Mouse (Mus musculus) c-Kit-negative CD71-positive TER-119-positive erythroid progenitor cells, embryonic 14.5 days (primary cell): ENCODE results near the gene Nebl.

Source experiments
- DNase-seq: peaks from one replicate; pipeline ENCODE4 v3.0.0-alpha.2; 2013; ENCODE audit warnings: low read depth, low spot score

Gene Nebl

DNA sequence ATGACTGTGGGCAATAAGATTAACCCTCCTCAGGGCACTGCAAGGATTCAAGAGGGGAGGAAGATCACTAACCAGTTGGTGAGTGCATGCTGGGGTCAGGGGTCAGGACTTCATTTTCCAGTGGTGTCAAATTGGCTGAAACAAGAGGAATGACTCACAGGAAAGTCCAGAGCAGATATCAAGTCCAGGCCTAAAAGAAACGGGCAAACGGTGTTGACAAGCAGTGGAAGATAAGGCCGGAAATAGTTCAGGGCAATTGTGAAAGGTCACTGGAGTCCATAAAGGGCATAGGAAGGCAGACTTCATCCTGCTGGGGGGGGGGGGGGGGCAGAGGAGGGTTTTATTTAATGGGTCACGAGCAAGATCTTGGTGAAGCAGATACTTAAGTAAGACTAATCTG, 207.5 kb downstream of the Nebl start:
- no peak for DNase-seq

DNA sequence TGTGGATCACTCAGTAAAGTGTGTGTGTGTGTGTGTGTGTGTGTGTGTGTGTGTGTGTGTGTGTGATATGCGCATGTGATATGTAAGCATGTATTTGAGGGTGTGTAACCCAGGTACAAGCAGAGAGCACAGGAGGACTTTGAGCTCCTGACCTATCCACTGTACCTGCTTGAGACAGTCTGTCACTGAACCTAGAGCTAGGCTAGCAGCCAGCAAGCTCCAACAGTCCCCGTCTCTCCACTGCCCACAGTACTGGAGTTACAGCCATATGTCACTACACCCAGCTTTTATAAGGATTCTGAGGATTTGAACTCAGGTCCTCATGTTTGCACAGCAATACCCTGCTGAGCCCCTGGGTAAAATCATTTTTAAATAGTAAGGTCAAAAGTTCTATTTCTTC, 215.6 kb downstream of the Nebl start:
- DNase-seq = no peak

DNA sequence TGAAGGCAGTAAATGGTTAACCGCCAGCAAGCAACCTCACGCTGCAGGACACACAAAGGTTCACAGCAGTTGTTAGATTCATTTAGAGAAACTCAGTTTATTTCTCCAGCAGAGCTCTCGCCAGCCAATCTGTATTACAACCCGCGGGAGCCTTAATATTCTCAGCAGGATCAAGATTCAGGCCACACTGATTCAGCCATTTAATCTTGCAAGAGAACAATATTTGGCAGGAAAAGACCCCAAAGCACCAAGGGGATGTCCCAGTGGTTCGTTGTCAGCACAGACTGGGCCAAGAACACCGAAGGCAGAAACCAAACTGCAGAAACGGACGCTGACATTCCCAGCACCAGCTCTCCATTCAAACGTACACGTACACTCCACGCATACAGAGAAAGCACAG, 216.5 kb downstream of the Nebl start:
- no peak for DNase-seq

DNA sequence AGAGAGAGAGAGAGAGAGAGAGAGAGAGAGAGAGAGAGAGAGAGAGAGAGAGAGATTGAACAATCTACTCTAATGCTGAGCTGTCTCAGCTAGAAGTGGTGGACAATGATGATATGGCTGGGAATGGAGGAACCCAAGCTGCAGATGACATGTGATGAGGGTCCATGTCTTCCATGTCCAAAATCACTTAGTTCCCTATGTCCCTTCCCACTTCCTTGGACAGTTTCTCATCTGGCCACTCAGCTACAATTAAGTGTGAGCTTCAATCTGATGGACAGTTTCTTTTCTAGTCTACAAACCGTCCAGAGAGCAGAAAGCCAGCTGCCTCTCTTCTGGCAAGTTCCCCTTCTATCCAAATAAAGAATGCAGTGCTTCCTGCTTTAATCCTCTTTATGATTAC, 221.3 kb downstream of the Nebl start:
- no peak for DNase-seq

DNA sequence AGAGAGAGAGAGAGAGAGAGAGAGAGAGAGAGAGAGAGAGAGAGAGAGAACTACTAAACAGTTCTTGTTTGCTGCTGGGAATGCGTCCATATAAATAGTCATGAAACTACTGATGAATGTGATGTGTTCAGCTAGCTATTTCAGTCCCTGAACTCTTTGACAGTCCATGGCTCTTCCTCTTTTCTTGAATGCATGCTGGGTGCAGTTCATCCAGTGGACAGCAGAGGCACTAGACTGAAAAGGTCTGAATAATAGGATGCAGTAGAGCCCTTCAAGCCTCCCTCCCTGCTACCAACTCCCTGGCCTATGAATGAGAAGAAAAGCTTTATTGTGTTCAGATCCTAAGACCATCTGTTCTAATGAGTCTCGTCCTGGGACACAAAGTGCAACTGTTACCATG, 223.9 kb downstream of the Nebl start:
- no peak for DNase-seq

DNA sequence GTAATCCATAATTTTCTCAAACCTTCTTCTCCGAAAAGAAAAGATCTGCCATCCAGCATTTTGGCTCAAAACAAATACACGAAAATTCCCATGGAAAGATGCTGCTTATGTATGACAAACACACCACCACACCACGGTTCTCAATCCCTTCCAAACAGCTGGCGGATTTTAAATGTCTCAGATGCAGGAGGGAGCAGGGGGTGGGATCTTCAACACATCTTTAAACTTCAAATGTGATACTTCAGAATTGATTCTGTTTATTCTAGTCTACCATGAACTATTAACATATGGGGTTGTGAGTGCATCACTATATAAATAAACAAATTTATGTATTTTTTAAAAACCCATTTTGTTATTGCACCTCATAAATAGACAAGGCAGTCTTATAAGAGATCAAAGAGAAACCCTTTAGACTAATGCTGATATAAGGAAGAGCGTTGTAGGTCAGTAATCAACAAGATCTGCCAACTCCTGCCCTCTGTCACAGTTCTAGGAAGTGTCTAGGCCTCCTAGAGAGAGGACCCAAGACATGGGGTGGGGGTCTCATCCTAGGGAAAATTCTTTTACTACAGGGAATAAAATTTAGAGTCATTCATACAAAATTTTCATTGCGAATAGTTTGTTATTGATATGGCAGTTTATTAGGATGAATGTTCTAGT, 227.0 kb downstream of the Nebl start:
- DNase-seq = no peak

DNA sequence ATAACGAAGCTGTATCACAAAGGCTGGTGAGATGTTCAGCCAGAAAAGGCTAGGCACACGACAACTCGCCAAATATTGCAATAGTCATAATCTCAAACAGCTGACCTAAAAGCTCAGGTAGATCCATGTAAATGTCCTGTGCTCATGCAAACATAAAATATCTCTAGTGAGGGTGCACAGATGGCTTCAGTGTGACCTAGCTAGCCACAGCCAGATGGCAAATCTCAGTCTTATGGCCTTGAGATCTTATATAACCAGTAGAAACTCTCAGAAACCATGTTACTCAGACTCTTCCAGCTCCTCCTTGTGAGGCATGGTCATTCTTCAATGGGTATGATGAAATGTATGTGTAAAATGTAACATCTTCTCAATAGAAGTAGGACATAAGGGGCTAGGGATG, 230.2 kb downstream of the Nebl start:
- DNase-seq = no peak

DNA sequence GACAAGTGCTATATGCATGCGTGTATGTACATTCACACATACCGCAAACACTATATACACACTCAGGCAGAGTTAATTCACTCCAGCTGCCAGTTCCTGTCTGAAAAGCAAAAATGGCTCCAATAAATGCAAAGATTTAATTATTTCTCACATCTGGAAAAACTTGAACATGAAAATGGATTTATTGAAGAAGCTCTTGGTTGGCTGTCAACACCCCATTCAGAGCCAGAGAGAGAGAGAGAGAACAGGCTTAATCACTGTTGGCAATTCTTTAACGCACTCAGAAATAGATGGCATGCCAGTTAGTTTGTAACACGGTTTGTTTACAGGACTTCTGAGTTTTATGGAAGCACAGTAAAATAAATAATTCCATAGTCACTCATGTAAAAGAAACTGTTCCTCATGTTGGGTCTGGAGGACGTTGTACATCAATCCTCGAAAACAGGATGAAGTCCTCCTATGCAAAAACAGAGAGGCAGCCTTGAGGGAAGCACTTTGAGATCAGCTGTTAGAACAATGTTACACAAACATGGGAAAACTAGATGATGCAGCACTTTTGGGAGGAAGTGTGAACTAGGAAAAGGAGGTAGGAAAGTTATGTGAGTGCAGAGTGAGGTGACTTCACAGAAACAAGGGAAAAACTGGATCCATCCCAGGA, 265.6 kb downstream of the Nebl start:
- no peak for DNase-seq

DNA sequence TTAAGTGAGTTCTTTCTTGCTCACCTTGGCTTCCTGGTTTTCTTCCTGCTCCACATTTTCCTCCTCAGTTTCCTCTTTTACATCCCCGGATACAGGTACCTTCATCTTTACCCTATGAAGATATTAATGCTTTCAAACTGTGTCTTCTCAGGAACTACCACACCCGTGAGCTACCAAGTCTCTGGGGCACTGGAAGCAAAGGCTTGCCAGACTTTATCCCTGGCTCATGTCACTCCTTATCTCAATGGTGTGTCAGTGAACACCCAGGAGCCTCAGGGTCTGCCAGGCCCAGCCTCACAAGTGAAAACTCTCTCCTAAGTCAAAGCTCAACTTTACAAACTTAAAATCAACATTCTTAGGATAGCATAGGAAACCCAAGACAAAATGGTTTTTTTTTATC, 270.8 kb downstream of the Nebl start:
- no peak for DNase-seq

DNA sequence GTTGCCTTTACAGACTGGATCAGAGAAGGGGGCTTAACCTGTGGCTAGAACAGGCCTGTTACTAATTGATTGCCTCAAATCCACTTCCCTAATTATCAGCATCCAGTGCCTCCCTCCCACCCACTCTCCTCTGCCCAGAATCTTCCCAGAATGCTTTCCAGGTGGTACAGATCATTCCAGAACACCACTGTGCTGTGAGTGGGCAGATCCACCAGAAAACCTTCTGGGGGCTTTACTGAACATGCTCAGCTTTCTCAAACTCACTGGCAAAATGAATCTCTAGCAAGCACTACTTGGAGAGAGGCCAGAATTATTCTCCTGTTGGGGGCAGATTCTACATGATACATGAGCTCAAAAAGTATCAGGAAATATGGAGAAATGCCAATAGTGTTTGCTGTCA, 277.6 kb downstream of the Nebl start:
- DNase-seq = no peak

DNA sequence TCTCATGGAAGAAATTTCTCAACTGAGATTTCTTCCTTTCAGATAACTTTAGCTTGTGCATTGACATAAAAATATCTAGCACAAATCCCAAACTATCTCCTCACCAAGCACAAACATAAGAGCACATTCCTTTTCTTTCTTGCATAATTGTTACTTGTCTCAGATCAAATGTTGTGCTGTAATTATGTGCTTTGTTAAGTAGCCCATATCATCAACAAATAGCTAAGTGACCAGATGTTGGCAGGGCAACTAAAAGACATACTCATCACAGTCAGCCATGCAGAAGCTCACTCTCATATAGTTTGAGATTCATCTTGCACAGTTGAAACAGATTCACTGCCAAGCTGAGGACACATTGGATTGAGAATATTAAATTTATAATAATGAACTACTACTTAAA, 282.9 kb downstream of the Nebl start:
- no peak for DNase-seq

DNA sequence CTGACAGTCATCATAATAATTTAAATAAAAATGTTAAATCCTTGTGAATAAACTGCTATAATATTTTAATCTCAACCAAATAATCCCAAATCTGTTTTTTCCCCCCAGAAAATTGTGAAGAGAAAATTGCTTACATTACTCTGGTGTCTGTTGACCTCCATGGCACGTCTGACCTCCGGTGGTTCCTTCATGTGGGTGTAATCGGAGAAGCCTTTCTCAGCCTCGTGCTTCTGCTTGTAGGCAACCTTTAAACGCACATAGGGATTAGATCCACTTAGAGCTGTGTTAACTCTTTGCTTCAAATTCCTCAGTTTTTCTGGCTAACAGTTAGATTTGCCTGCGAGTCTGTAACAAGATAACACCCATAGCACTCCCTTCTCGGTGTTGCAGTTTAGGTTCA, 287.7 kb downstream of the Nebl start:
- no peak for DNase-seq

DNA sequence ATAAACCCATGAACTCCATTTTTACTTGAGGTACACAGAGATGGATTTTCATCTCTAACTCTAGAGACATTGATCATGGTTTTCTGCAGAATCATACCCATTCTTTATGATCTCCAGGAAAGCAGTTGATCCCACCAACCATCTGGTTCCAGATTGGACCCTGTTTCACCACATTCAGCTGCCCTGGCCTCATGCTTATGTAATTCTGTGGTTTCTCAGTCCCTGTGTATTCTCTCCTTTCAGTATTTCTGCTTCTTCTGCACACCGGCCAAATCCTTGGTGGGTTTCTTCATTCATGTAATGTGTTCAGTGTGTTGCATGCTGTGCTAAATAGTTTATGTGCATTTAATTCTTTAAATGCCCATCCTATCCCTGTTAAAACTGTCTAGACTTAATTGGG, 292.9 kb downstream of the Nebl start:
- DNase-seq = no peak

DNA sequence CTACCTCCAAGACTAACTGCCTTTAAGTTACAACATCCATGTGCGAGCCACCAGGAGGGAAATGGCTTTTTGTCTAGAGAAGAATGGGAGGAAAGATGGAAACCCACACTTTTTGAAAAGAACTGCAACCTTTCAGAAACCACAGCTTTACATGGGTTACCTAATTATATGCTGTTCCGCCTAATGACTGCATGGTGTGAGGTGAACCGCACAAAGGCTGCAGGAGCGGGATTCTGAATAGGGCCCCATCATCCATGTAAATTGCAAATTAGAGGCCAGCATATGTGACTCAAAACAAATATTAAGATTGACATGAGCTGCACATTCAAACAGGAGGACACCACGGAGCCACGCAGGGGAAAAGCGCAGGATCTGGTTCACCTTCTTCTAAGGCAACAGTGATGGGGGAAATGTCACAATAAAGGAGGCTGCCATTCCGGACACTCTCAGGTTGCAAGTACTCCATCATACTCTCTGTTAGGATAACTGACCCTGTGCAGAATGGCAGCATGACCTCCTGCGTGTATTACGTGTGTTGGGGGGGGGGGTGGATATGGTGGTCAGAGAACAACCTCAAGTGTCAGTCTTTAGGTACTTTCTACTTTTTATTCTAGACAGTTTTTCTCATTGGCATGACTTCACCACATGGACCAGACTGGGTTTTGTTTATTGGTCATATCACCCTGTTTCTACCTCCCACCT, 294.4 kb downstream of the Nebl start:
- DNase-seq = no peak

DNA sequence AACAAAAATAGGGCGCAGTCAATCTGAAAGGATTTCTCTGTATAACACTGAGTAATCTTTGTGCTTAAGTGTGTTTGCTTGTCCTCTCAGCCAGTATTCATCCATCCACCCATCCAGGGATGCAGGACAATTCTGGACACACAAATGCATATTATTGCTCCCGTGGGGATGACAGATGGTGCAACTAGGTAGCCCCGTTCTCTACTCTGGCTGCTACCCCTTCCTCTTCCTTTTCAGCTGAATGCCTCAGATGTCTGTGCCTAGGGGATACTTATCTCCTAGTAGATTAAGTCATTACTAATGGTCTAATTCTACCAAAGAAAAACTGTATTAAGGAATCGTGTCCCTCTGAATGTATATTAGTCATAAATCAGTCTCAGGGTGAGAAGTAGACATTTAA, 296.0 kb downstream of the Nebl start:
- DNase-seq = no peak

DNA sequence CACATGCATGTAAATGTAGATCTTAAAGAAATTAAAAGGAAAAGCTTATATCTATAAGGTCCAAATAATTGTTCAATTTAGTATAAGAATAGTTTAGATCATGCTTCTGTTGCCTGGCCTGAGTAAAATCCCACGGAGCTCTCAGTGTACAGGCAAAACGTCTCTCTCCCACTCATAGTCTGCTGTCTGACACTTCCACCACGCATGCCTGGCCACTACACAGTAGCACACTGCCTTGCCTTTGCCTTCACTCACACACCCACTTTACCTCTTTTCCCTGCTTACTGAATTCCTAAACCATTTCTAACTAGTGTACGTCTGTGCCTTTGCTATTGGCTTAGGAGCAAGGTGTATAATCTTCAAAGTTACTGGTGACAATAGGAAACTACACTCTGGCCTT, 302.2 kb downstream of the Nebl start:
- DNase-seq = no peak

DNA sequence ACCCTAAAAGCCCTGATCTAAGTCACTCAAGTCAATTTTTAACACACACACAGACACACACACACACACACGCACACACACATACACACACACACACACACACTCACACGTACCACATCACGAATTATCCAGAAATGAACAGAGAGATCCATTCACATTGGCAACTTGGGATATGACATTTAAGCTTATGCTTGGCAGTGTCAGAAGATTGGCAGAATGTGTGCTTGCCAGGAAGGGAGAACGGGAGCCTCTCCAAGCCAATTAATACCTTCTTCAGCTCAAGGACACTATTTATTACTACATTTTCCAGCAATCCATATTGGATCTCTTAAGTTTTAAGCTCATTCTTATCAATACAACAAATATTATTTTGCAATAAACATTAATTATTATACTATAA, 303.1 kb downstream of the Nebl start:
- no peak for DNase-seq

DNA sequence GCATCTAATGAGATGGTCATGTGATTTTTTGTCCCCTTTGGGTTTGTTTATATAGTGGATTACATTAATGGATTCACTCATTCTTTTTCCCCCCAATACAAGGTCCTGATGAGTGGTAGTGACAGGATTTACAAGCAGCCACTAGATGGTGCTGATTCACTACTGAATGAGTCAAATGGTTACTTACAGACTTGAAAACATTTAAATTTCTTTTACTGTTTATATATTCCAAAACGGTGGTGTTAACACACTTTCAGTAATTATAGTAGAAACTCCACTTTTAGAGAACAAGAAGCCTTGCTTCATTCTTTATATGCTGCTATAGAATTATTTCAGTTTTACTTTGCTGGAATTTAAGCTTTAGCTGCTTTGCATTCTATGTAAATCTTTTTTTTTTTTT, 308.3 kb downstream of the Nebl start:
- no peak for DNase-seq

DNA sequence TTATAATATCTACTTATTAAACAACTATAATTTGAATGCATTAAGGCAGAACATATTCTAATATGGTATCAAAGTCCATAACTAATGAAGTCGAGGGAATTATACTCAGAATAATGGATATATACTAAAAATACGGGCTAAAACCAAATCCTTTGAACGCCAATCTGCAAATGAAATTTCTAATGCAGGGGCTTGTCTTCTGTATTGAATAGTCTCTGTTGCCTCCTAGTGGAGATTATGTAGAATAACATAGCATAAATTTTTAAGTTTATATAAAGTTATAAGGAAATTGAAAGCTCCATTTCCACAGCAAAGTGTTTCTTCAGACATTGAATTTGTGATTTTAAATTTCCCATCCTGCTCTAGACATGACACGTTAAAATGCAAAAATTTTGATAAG, 315.9 kb downstream of the Nebl start:
- DNase-seq = no peak

DNA sequence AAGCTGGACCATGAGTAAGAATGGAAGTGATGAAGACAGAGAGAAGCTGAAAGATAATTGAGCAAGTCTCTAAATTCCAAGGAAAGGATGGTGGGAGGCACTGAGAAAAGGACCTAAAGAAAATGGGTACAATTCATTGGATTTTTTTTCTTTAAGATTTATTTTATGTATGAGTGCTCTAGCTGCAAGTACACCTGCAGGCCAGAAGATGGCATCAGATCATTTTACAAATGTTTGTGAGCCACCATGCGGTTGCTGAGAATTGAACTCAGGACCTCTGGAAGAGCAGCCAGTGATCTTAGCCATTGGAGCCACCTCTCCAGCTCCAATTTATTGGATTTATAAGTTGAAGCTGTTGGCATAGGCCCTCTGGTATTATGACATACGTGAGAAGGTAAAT, 316.9 kb downstream of the Nebl start:
- DNase-seq = no peak

DNA sequence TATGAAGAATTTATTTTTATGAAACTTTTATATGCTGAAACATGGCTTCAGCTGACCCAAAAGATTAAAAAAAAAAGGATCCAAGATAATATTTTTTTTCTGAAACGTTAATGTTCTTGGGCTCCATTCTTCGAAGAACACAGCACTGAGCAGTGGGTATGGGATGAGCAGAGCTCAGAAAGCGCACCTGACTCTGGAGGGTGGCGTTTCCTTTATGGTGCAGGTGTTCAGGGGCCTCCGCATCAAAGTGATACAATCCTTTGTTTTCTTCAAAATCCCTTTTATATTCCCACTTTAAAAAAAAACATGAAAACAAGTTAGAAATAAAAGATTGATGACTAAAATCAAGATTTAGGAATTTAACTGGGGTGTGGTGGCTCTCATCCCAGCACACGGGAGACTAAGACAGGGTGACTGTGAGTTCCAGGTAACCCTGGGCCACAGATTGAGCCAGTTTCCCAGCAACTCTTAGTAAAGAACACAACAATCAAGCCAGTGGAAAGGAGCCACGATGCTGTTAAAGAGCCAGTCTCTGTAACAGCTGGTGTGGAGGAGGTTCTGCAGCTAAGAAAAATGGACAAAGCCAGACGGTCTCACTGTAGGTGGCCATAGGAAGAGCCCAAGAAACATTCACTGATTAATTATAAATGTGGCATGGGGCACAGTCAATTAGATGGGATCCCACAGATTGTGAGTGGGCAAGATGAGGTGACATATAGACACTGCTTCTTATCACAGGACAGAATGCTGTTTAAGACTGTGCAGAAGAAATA, 317.6 kb downstream of the Nebl start:
- DNase-seq = no peak

DNA sequence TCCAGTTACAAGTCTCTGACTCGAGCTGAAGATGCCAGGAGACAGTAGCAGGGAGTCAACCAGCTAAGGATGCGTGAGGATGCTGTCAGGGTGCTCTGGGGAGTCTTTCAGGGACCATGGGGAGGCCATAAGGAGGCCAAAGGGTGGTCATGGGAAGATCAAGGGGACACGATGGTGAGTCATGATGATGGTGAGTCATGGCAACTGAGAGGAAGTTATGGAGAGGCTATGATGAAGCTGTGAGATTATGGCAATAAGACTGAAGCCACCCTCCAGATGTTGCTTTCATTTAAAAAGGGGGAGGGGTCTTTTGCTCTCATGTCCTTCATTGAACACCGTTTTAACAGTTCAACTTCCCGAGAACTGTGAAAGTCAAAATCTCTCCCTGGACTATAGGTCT, 322.0 kb downstream of the Nebl start:
- DNase-seq = no peak
